Mouse (Mus musculus): ENCODE data around the gene Slc2a3. TPM values are rescaled to one million over a fixed set of nuclear protein-coding genes. Genes with fewer than 3 reads are reported as not detected.

The Slc2a3 gene
- polyA plus RNA-seq, 1 experiment from 2014 or later = 23.9 TPM

Small RNAs within 50 kb of the gene (microRNA-seq; reads per million reads assigned to microRNA genes)
- gene Mir7231 (ENCODE audit: borderline number of aligned reads) = 0.50 reads per million

Other genes with a start within 250 kb of the Slc2a3 start
- gene Aicda, start 247.8 kb downstream of the Slc2a3 start, polyA plus RNA-seq (2014; fragmentation: Nextera tagmentation; extraction: Ambion mirVana) = 0.13 and 0.16 TPM in 2 replicates
- 4.1 and 5.5 TPM in 2 replicates for gene Apobec1, start 199.2 kb downstream of the Slc2a3 start, polyA plus RNA-seq (2014; fragmentation: Nextera tagmentation; extraction: Ambion mirVana)
- 0.37 TPM in 1 of 2 replicates, not detected in the other for gene Gdf3, start 191.6 kb downstream of the Slc2a3 start, polyA plus RNA-seq (2014; fragmentation: Nextera tagmentation; extraction: Ambion mirVana)
- not detected in 2 replicates for gene Dppa3, start 175.2 kb downstream of the Slc2a3 start, polyA plus RNA-seq (2014; fragmentation: Nextera tagmentation; extraction: Ambion mirVana)
- gene Nanog, start 94.2 kb downstream of the Slc2a3 start, polyA plus RNA-seq (2014; fragmentation: Nextera tagmentation; extraction: Ambion mirVana) = 0.11 and 0.33 TPM in 2 replicates
- 9.0 and 9.7 TPM in 2 replicates for gene Foxj2, start 18.3 kb upstream of the Slc2a3 start, polyA plus RNA-seq (2014; fragmentation: Nextera tagmentation; extraction: Ambion mirVana)
- 4.8 and 5.1 TPM in 2 replicates for gene C3ar1, start 54.5 kb upstream of the Slc2a3 start, polyA plus RNA-seq (2014; fragmentation: Nextera tagmentation; extraction: Ambion mirVana)
- 58.8 and 60.4 TPM in 2 replicates for gene Necap1, start 72.8 kb upstream of the Slc2a3 start, polyA plus RNA-seq (2014; fragmentation: Nextera tagmentation; extraction: Ambion mirVana)
- gene Clec4a1, start 120.2 kb upstream of the Slc2a3 start, polyA plus RNA-seq (2014; fragmentation: Nextera tagmentation; extraction: Ambion mirVana) = 4.5 and 8.3 TPM in 2 replicates
- gene Clec4a3, start 150.9 kb upstream of the Slc2a3 start, polyA plus RNA-seq (2014; fragmentation: Nextera tagmentation; extraction: Ambion mirVana) = 4.3 and 8.3 TPM in 2 replicates
- gene Clec4a4, start 188.7 kb upstream of the Slc2a3 start, polyA plus RNA-seq (2014; fragmentation: Nextera tagmentation; extraction: Ambion mirVana) = 0.36 TPM in 1 of 2 replicates, not detected in the other
- gene Clec4b1, start 248.3 kb upstream of the Slc2a3 start, polyA plus RNA-seq (2014; fragmentation: Nextera tagmentation; extraction: Ambion mirVana) = not detected in 2 replicates